Mouse (Mus musculus) MEL (cell line): Measurements from ENCODE around the gene Gm20388. TPM values are rescaled to one million over a fixed set of nuclear protein-coding genes. Genes with fewer than 3 reads are reported as not detected.

Source experiments
- DNase-seq: peaks from one replicate; pipeline ENCODE4 v3.0.0; 2011; ENCODE audit warnings: low read depth, low spot score
- H3K27ac ChIP-seq: 2 replicates; pipeline ENCODE4 v1.5.1; 2012; ENCODE audit warnings: low read depth, mild to moderate bottlenecking, control low read depth, low read length, moderate library complexity; ENCODE audit not compliant: control insufficient read depth
- H3K27me3 ChIP-seq, 2 experiments: fragments of 150-350 bp in 1 of 2; sonication (generic) in 1 of 2; 2 replicates each; pipeline ENCODE4 v1.6.1; 2012; ENCODE audit warnings: low read length in 2 of 2, mild to moderate bottlenecking in 2 of 2, improper control_type of control experiment in 1 of 2, moderate library complexity in 1 of 2; ENCODE audit not compliant: insufficient read depth in 2 of 2, control insufficient read depth in 1 of 2
- H3K36me3 ChIP-seq, 2 experiments: 2 replicates each; pipeline ENCODE4 v1.6.1; 2012 to 2014; ENCODE audit warnings: low read length in 2 of 2, improper control_type of control experiment in 1 of 2, inconsistent platforms in 1 of 2, mild to moderate bottlenecking in 1 of 2; ENCODE audit not compliant: insufficient read depth in 2 of 2, control insufficient read depth in 1 of 2
- H3K4me1 ChIP-seq, 2 experiments: fragments of 150-350 bp in 1 of 2; sonication (generic) in 1 of 2; 2 replicates each; pipeline ENCODE4 v1.6.1; 2012; ENCODE audit warnings: low read length in 2 of 2, improper control_type of control experiment in 1 of 2, mild to moderate bottlenecking in 1 of 2; ENCODE audit not compliant: insufficient read depth in 2 of 2, control insufficient read depth in 1 of 2
- H3K4me3 ChIP-seq, 2 experiments: fragments of 150-350 bp in 1 of 2; sonication (generic) in 1 of 2; 2 replicates each; pipeline ENCODE4 v1.5.1; 2012; ENCODE audit warnings: low read depth in 2 of 2, low read length in 2 of 2, mild to moderate bottlenecking in 2 of 2, moderate library complexity in 2 of 2, control low read depth in 1 of 2, improper control_type of control experiment in 1 of 2; ENCODE audit not compliant: control insufficient read depth in 1 of 2, insufficient read depth in 1 of 2
- H3K79me2 ChIP-seq: 2 replicates; pipeline ENCODE4 v1.6.1; 2012; ENCODE audit warnings: mild to moderate bottlenecking, low read length, moderate library complexity; ENCODE audit not compliant: control insufficient read depth, poor library complexity, insufficient read depth
- H3K9ac ChIP-seq: 2 replicates; pipeline ENCODE4 v1.6.1; 2012; ENCODE audit warnings: low read depth, mild to moderate bottlenecking, control low read depth, low read length, moderate library complexity; ENCODE audit not compliant: control insufficient read depth, poor library complexity, severe bottlenecking
- H3K9me3 ChIP-seq: fragments of 150-350 bp; sonication (generic); replicated peaks from 2 replicates; pipeline ENCODE4 v1.6.1; 2012; ENCODE audit warnings: mild to moderate bottlenecking, low read length, improper control_type of control experiment, moderate library complexity; ENCODE audit not compliant: insufficient read depth
- CHD1 ChIP-seq: IDR thresholded peaks from 2 replicates; pipeline ENCODE4 v1.6.1; 2012; ENCODE audit warnings: low read depth, mild to moderate bottlenecking, inconsistent platforms, low read length, improper control_type of control experiment
- ETS1 ChIP-seq: IDR thresholded peaks from 2 replicates; pipeline ENCODE4 v1.6.1; 2012; ENCODE audit warnings: low read depth, mild to moderate bottlenecking, inconsistent platforms, low read length, improper control_type of control experiment, moderate library complexity
- HCFC1 ChIP-seq: IDR thresholded peaks from 2 replicates; pipeline ENCODE4 v1.6.1; 2012; ENCODE audit warnings: low read depth, mild to moderate bottlenecking, inconsistent platforms, low read length, improper control_type of control experiment, moderate library complexity
- MAFK ChIP-seq: IDR thresholded peaks from 2 replicates; pipeline ENCODE4 v1.6.1; 2011; ENCODE audit warnings: low read depth, mild to moderate bottlenecking, low read length, improper control_type of control experiment, borderline replicate concordance
- MXI1 ChIP-seq: IDR thresholded peaks from 2 replicates; pipeline ENCODE4 v1.6.1; 2011; ENCODE audit warnings: mild to moderate bottlenecking, low read depth, low read length, improper control_type of control experiment
- MYB ChIP-seq: IDR thresholded peaks from 2 replicates; pipeline ENCODE4 v1.6.1; 2011; ENCODE audit warnings: mild to moderate bottlenecking, low read depth, low read length, improper control_type of control experiment
- MYC ChIP-seq: IDR thresholded peaks from 2 replicates; pipeline ENCODE4 v1.6.1; 2011; ENCODE audit warnings: low read depth, mild to moderate bottlenecking, low read length, improper control_type of control experiment, moderate library complexity
- NELFE ChIP-seq: IDR thresholded peaks from 2 replicates; pipeline ENCODE4 v1.6.1; 2011; ENCODE audit warnings: low read depth, low read length, improper control_type of control experiment
- NRF1 ChIP-seq: IDR thresholded peaks from 2 replicates; pipeline ENCODE4 v1.6.1; 2014; ENCODE audit warnings: low read depth, mild to moderate bottlenecking, inconsistent platforms, low read length, improper control_type of control experiment, moderate library complexity; ENCODE audit not compliant: poor library complexity, insufficient read depth, severe bottlenecking
- SIN3A ChIP-seq: IDR thresholded peaks from 2 replicates; pipeline ENCODE4 v1.6.1; 2012; ENCODE audit warnings: low read length, improper control_type of control experiment, inconsistent platforms
- TAL1 ChIP-seq: IDR thresholded peaks from 2 replicates; pipeline ENCODE4 v1.6.1; 2012; ENCODE audit warnings: mild to moderate bottlenecking, inconsistent platforms, low read length, moderate library complexity, mixed read lengths
- UBTF ChIP-seq: IDR thresholded peaks from 2 replicates; pipeline ENCODE4 v1.6.1; 2012; ENCODE audit warnings: low read depth, mild to moderate bottlenecking, inconsistent platforms, low read length, improper control_type of control experiment, moderate library complexity, borderline replicate concordance; ENCODE audit not compliant: insufficient read depth
- USF1 ChIP-seq: IDR thresholded peaks from 2 replicates; pipeline ENCODE4 v1.6.1; 2014; ENCODE audit warnings: low read depth, mild to moderate bottlenecking, inconsistent platforms, low read length, improper control_type of control experiment, moderate library complexity
- USF2 ChIP-seq, 2 experiments: IDR thresholded peaks; 2 replicates each; pipeline ENCODE4 v1.6.1; 2011 to 2012; ENCODE audit warnings: improper control_type of control experiment in 2 of 2, low read length in 2 of 2, borderline replicate concordance in 1 of 2, inconsistent platforms in 1 of 2, low read depth in 1 of 2, mild to moderate bottlenecking in 1 of 2; ENCODE audit not compliant: insufficient read depth in 1 of 2
- ZC3H11A ChIP-seq: IDR thresholded peaks from 2 replicates; pipeline ENCODE4 v1.6.1; 2012; ENCODE audit warnings: low read depth, mild to moderate bottlenecking, inconsistent platforms, low read length, improper control_type of control experiment
- ZKSCAN1 ChIP-seq: IDR thresholded peaks from 2 replicates; pipeline ENCODE4 v1.6.1; 2012; ENCODE audit warnings: low read depth, mild to moderate bottlenecking, inconsistent platforms, low read length, improper control_type of control experiment, moderate library complexity
- polyA plus RNA-seq, 2 experiments: library from polyadenylated mRNA; stranded (reverse) in 1 of 2; unstranded in 1 of 2; fragments of >175 nt in 1 of 2; fragments of >200 nt in 1 of 2; gene quantifications; 2 replicates each; pipeline versions ENCODE4 v1.2.1 to v1.2.4; 2012; ENCODE audit warnings: low replicate concordance in 2 of 2, low read depth in 1 of 2; ENCODE audit not compliant: insufficient read length in 2 of 2, insufficient read depth in 1 of 2, missing spikeins in 1 of 2
- total RNA-seq: library from RNA; depleted of rRNA; stranded (reverse); fragments of 300-350 nt; gene quantifications from 2 replicates; pipeline ENCODE4 v1.2.3, GENCODE M21; 2012

The Gm20388 gene
- total and polyA plus RNA-seq, 3 experiments: 11.1 to 17.8 TPM; not detected in 1

DNA sequence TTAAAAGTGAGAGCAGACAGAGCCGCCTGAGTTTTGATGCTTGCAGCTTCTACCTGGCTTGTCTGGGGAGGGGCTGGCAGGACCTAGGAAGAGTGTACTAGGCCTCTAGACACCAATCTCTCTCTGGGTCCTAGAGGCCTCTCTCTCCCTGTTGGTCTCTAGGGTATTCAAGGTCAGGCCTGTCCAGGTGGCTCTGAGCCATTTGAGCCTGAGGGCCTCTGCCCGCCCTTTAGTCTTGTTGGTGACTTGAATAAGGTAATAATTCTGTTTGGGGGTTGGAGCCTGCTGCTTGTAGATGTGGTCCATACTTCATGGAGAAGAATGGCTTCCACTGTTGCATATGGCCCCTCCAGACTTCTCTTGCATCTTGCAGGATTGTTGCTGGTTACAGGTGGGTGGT lies 604.6 kb downstream of the Gm20388 start:
- no peak overlapping the region for H3K4me3 ChIP-seq
- no peaks in the 10 kb centered on the region for H3K27me3 ChIP-seq
- no peak overlapping the region for H3K9ac ChIP-seq
- DNase-seq: no peak
- H3K4me1 ChIP-seq: peaks cover 0 to 6% of the 10 kb centered on the region in 2 experiments; a peak in 2 of 4 replicates
- H3K36me3 ChIP-seq: peaks cover 5% of the 10 kb centered on the region in 2 experiments; a peak in 3 of 4 replicates
- TF ChIP-seq MYB (no peak), MYC (no peak), UBTF (no peak), ETS1 (no peak), SIN3A (no peak), ZC3H11A (no peak), NELFE (no peak), MXI1 (no peak)
- TF ChIP-seq, all 39 proteins: peak for 0
- H3K9me3 ChIP-seq: no peaks in the 10 kb centered on the region
- H3K79me2 ChIP-seq: peaks cover 98% of the 10 kb centered on the region
- H3K27ac ChIP-seq: no peak overlapping the region

- Histone ChIP-seq H3K27me3 (no peaks in the 10 kb centered on the region), H3K4me3 (no peak overlapping the region), H3K4me1 (peaks cover 0 to 3% of the 10 kb centered on the region in 2 experiments; a peak in 2 of 4 replicates), H3K9me3 (no peaks in the 10 kb centered on the region), H3K36me3 (peaks cover 3 to 7% of the 10 kb centered on the region in 2 experiments), H3K79me2 (peaks cover 99% of the 10 kb centered on the region), H3K27ac (no peak overlapping the region)
- DNase-seq: no peak
- no peak for TF ChIP-seq MAFK
- TF ChIP-seq TAL1: no peak
- TF ChIP-seq HCFC1: no peak
- no peak for TF ChIP-seq ZKSCAN1
- TF ChIP-seq CHD1: no peak
- no peak for TF ChIP-seq USF2 (IDR thresholded peaks at IDR 0.05; ENCODE audit: borderline replicate concordance in 1 of 2, insufficient read depth in 1 of 2, low read depth in 1 of 2, low read length in 2 of 2)
- no peak for TF ChIP-seq MYC
- TF ChIP-seq USF1: no peak
- no peak for TF ChIP-seq MXI1
- TF ChIP-seq NRF1: no peak
- TF ChIP-seq, all 39 proteins: peak for 0
- no peak overlapping the region for H3K9ac ChIP-seq
Measured at GRCm38 (mm10) chr8:120515650-120516049, 605.0 kb downstream of the Gm20388 start.
